Mouse (Mus musculus) MEL (cell line): ENCODE results near the gene Plch1.

Experiments
- CTCF ChIP-seq, 3 experiments: IDR thresholded peaks in 2 of 3; conservative IDR thresholded peaks in 1 of 3; 2 replicates each; pipeline ENCODE4 v1.5.1; 2011 to 2012; ENCODE audit warnings: low read length in 3 of 3, low read depth in 2 of 3, mild to moderate bottlenecking in 2 of 3, improper control_type of control experiment in 1 of 3, inconsistent platforms in 1 of 3, mixed read lengths in 1 of 3, moderate library complexity in 1 of 3; ENCODE audit not compliant: control insufficient read depth in 1 of 3, insufficient read depth in 1 of 3, poor library complexity in 1 of 3, severe bottlenecking in 1 of 3
- SIN3A ChIP-seq: IDR thresholded peaks from 2 replicates; pipeline ENCODE4 v1.6.1; 2012; ENCODE audit warnings: low read length, improper control_type of control experiment, inconsistent platforms
- TCF12 ChIP-seq: IDR thresholded peaks from 2 replicates; pipeline ENCODE4 v1.6.1; 2014; ENCODE audit warnings: low read depth, mild to moderate bottlenecking, inconsistent platforms, low read length, improper control_type of control experiment, moderate library complexity

DNA sequence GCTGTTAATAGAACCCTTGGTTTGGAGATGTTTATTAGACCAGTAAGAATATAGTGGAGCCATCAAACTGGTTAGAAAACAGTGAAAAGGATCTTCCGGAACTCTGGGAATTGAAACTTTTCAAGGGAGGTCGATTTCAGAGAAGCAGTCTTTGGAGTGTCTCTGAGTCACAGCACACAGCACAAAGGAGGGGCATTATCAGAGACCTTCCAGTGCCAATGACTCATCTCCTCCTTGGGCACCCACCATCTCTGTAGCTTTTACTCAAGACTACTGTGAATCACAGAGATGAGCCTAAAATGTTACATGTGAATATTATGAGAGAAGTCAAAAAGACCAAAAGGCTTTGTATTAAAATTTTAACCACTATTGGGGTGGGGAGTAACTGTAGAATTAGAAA lies 93.8 kb downstream of the Plch1 start:
- no peak for TF ChIP-seq TCF12
- TF ChIP-seq CTCF (IDR thresholded peaks at IDR 0.05 in 2 of 3, conservative IDR thresholded peaks at IDR 0.05 in 1 of 3; ENCODE audit: control insufficient read depth in 1 of 3, insufficient read depth in 1 of 3, low read depth in 2 of 3, low read length in 3 of 3, poor library complexity in 1 of 3, severe bottlenecking in 1 of 3) = no peak
- no peak for TF ChIP-seq SIN3A
